Mouse (Mus musculus): Measurements from ENCODE around the gene Gapdhs.

GRCm38 (mm10) chr7:30717716-30718046, 25.8 kb downstream of the Gapdhs start:
- TF ChIP-seq CTCF (IDR thresholded peaks at IDR 0.05) = peak; percentile 27
- TF ChIP-seq EP300 (IDR thresholded peaks at IDR 0.05) = no peak
